Mouse (Mus musculus) left cerebral cortex, postnatal 4 days (tissue): ENCODE measurements around the gene G3bp1. TPM values are rescaled to one million over a fixed set of nuclear protein-coding genes. Genes with fewer than 3 reads are reported as not detected.

ENCODE experiments used
- DNase-seq: peaks from one replicate; pipeline ENCODE4 v3.0.0-alpha.2; 2022
- intact Hi-C: fragments of 180-260 bp; cut with DNase I; formaldehyde crosslinking; loops from one replicate; pipeline ENCODE4 v1.15.1; 2025
- total RNA-seq, 2 experiments: library from RNA; stranded (reverse); gene quantifications; 2 replicates each; pipeline ENCODE4 v1.2.3; 2021

Gene G3bp1
- total RNA-seq, 2 experiments from 2014 or later: 53.1 to 56.4 TPM

DNA sequence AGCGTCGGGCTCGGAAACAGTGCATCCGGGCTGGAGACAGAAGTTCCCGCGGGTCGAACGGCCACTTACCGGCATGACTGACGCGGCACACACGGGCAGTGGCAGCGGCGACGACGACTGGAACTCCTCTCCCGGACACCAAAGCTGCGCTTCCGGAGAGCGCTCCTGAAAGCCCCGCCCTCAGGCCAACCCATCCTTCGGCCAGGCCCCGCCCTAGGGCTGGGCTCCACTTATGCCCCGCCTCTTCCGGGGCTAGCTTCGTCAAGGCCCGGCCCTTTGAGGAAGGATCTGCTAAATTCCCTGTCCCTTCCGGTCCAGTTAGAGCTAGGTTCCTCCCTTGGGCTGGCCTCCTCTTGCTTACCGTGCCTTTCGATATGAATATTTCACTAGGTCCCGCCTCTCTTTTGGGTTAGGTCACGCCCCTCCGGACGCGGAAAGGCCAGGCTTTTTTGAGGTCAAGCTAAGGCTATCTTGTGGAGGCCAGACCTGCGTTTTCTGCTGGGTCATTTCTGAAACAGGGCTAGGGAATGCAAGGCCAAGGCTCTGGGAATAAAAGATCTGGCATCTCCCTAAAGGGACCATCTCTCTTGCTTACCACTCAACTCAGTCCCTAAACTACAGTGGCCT is 8.4 kb upstream of the G3bp1 start, which contains the start of gene Atox1:
Gene Atox1 (minus strand): TSS at position 221 of the 627 bp plus-strand sequence.
- intact Hi-C loops: no loop called here
- peak; percentile 93 for DNase-seq

DNA sequence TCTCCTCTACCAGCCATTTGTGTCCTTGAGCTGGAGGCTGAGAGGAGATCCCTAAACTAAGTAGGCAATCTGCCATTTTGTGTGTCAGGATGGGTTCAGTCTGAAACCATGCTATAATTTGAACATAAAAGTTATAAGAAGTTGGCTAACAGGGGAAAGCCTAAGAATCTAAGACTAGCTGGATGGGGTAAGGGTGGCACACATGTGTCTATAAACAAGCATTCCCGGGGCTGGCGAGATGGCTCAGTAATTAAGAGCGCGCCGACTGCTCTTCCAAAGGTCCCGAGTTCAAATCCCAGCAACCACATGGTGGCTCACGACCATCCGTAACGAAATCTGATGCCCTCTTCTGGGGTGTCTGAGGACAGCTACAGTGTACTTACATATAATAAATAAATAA is 7.3 kb upstream of the G3bp1 start:
- intact Hi-C loops: no loop called here
- DNase-seq: no peak

DNA sequence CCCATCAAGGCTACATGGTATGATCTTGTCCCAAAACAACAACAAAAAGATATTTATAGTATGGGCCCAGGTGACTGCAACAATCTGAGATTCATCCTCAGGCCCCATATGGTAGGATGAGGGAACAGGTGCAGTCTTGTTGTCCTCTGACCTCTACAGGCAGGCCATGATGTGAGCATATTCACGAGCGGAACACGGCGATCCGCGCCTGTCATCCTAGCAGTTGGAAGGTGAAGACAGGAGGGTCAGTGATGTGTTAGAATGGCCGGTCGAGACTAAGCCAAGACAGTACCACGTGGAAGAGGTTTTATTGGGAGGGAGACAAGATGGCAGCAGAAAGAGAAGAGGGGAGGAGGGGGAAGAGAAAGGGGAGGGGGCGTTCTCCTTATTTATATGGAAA is 4.8 kb upstream of the G3bp1 start:
- no peak for DNase-seq
- intact Hi-C loops: no loop called here

DNA sequence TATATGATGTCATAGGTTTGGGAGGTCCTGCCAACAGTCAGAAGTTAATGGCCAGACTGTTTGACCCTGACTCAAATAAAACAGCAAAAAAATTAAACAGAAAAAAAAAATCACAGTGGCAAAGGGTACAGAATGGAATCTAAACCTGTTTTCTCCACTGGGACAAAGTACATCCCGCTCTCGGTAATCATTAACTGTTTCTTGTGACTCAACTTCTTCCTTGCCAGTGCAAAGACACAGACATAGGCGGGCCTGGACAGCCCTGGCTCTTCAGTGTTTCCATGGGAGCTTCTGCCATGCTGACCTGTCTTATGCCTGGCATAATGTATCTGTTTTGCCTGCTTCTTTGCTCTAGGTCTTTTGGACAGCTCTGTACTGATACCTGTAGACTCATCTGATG is 4.3 kb upstream of the G3bp1 start:
- intact Hi-C loops: no loop called here
- no peak for DNase-seq

DNA sequence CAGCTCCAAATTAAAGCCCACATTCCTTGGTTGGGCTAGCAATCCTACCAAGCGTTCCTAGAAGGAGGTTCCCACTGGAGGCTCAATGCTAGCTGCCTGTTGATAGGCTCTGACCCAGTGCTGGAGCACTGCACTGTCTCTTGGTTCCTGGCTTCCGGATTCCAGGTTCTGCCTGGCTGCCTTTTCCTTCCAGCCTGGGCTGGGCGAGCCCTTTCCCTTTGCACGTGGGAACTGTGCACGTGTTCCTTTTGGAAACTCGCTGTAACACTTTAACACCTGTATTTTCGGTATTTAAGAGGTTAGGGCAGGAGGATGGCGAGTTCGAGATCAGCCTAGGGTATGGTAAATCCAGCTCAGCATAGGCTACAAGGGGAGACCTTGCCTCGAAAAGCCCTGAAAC is 1.5 kb upstream of the G3bp1 start:
- intact Hi-C loops: no loop called here
- DNase-seq: no peak

DNA sequence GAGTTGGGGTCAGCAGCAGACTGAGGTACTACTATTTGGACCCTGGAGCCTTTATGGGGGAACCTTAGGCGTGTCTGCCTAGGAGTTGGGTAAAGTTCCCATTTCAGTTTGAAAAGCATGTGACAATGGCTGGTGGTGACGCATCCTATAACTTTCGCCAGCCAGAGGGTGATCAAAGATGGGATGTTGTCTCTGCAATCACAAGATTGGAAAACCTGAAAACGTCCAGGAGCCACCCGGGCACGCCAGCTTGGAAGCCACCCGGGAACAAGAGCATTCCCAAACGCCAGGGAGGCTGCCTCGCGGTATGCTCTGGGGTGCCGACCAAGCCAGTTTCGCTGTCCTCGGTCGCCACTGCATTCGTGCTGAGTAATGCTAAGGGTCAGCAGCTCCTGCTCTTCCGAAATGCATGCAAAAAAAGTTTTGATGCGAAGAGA is 856 bp upstream of the G3bp1 start:
- intact Hi-C loops: no loop called here
- DNase-seq: peak; percentile 38

DNA sequence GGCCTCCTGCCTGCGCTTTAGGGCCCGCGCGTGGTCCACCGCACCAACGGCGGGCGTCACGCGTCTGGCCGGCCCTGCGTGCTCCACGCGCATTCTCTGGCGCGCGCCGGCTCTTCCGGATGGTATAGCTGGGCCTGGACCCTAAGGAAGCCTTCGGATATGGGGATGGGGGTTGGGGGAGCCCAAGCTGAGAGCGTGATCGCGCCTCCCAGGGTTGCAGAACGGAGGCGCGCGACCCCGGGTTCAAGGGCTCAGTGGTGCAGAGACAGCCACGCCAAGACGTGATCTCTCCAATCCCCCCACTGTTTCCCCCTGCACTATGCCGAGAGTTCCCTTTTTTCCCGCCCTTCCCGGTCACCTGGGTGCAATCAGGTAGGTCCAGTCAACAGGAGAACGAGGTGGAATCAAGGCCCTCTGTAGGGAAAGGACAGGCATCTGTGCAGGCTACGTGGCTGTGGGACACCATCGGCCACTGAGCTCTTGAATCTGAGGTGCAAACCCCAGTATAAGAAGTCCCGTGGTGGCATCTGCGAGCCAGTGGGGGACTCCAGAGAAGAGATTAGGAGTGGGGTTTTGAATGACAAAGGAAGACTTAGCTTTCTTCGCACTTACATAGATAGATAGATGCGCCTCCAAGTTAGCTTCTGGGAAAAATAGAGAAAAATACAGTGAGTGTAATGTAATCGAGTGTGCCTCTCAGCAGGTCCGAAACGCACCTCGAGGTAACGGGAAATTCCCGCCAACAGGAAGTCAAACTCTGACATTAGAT is 622 bp downstream of the G3bp1 start:
- peak; percentile 41 for DNase-seq
- intact Hi-C loops: no loop called here

DNA sequence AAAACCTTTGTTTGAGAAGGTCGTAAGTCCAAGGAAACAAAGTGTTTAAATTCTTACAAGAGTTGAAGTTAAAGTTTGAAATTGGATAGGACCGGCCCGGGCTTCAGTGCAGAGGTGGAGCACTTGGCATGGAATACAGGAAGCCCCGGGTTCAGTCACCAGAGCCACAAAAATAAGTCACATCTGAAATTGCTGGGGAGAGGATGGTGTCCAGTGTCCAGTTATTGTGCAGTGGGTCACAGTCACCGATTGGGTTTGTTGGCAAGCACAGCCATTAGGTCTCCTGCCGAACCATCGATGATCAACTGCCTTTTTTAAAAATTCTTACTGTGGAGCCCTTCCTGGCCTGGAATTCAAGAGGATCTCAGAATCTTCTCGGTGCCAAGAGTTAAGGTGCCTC is 1.3 kb downstream of the G3bp1 start:
- no peak for DNase-seq
- intact Hi-C loops: no loop called here

DNA sequence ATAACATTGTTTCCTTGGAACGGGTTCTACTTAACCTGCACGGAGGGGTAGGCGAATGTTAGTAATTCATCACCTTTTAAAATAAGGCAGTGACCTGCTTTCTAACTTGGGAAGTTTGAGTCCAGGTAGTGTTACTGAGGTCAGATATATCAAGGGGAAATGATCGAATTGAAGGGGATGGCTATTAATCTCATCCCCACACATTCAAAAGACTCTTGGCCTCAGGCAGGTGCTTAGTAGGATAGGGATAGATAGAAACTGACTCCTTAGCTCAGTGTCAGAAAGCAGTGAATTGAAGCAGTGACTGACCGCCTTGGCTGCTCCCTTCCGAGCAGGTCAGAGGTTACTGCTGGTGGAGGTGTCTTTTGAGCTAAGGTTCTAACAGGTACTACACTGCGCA is 2.0 kb downstream of the G3bp1 start:
- intact Hi-C loops: no loop called here
- DNase-seq: no peak

DNA sequence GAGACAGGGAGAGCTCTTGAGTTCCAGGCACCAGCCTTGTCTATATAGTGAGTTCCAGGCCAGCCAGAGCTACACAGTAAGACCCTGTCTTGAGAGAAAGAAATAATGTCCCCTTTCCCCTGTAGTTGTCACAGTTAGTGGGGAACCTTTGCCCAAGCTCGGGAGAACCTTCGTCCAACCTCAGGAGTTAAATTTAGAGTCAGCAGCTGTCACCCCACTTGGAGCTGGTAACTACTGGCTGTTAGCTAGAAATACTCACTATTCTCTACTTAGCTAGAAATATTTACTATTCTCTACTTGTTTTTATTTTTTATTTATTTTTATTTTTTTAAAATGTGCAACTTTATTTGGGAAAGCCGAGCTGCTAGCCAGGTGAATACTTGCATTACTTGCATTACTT is 3.7 kb downstream of the G3bp1 start:
- DNase-seq: no peak

DNA sequence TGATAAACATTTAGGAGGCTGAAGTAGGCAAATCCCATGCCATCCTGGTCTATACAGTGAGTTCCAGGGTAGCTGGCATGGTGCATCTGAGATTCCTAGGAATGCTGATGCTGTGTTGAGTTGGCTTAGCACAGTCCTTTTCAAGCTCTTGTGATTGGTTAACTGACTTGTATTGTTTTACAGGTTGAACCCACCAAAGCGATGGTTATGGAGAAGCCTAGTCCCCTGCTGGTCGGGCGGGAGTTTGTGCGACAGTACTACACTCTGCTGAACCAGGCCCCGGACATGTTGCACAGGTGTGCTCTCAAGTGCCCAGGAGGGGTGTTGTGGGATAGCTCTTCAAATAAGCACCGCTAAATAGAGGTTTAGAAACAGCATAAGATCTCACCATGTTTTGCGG is 16.0 kb downstream of the G3bp1 start:
- intact Hi-C loops: no loop called here
- DNase-seq: no peak

More for the DNA sequence above, 3.7 kb downstream of the G3bp1 start:
- intact Hi-C loops: no loop called here

DNA sequence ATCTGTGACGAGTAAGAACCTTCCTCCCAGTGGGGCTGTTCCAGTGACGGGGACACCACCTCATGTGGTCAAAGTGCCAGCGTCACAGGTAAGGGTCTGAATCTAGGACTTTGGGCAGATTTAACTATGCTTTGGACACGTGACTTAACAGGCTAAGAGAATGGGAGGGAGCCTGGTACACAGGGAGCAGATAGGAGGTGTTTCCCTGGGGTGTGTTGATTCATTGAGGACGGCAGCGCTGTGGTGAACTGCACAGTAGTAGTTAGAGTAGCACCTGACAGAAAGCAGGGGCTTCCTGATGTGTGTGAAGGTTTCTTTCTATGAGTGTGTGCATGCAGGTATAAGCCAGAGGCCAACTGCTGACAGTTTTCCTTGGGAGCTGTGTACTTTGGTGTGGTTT is 26.7 kb downstream of the G3bp1 start:
- intact Hi-C loops: no loop called here

DNA sequence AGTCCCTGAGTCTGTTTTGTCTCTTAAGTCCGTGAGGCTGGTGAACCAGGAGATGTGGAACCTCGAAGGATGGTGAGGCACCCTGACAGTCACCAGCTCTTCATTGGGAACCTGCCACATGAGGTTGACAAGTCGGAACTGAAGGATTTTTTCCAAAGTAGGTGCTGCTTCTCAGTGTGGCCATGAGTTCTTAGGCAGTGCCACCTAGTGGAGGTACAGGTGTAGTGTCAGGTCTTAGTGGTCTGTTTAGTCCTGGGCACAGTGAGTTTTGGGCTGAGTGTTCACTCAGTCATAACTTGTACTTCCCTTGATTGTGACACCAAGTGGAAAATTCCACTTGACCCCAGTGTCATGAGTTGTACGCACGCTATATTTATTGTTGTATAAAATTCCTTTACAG is 28.4 kb downstream of the G3bp1 start:
- DNase-seq: peak; percentile 23
- intact Hi-C loops: no loop called here

More for the DNA sequence above, 26.7 kb downstream of the G3bp1 start:
- no peak for DNase-seq

DNA sequence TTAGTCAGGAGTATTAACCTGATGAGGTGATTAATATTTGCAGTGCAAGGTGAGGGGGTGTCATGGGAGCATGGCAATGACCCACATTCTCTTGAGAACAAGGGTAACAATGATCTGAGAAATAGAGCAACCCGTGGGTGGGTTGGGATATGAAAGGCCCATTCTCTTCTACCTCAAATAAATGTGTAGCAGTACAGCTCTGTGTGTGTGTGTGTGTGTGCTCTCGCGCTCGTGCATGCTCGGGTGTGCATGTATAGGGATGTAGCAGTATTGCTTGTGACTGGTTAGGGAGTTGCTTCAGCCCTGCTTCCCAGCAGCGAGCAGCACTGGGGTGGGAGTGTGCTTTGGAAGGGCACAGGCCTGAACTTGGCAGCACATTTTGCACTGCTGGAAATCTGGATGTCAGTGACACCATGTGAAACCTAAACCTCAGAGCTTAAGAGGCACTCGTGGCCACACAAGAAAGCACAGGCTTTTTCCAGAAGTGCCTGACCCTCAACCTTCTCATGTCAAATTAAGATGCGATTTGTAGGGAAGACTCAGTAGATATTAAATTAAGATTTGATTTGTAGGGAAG is 32.6 kb downstream of the G3bp1 start:
- DNase-seq: no peak
- intact Hi-C loops: no loop called here

DNA sequence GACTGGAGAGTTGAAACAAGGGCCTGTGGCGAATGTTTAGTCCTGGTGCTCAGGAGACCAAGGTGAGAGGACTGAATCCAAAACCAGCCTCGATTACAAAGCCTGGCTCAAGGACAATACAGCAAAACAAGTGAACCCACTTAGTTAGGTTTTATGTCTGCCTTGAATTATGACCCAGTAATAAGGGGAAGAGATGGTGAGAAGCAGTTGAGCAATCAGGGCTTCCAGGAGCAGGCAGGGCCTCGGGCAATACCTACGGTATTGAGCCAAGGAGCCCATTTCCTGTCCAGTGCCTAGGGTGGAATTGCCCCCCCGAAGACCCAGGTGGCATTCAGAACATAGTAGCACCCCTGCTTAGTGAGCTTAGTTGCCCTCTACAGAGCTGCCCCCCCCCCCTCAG is 33.4 kb downstream of the G3bp1 start:
- intact Hi-C loops: no loop called here

DNA sequence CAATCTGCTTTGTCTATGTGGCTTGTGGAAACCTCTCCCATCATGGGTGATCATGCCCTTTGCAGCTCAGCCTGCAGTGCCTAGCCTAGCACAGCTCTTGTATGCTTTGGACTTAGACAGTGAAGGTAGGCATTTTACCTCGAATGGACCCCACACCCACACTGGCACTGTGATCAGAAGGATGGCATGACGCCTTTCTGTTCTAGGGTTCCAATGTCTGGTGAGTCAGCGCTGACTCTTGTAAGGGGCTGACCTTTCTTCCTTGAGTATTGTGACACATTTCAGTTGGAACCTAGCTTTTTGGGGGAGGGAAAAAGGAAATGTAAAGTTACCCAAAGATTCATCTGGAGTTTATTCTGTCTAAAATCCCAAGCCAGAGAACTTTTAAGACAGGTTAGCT is 36.0 kb downstream of the G3bp1 start:
- intact Hi-C loops: no loop called here
- DNase-seq: no peak

More for the DNA sequence above, 33.4 kb downstream of the G3bp1 start:
- no peak for DNase-seq

DNA sequence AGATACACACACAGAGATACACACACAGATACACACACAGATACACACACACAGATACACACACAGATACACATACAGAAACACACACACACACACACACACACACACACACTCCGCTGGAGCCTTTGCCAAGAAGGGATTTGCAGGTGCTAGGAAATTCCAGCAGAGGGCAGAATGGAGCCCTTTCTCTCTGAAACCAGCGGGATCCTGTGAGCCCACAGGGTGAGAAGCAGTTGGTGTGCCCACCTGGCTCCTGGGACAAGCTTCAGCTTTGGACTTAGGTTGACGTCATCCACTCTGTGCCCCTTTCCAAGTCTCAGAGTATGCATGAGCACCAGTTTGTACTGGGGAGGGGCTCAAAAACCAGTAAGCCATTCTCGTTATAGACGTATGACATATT is 41.9 kb downstream of the G3bp1 start:
- no peak for DNase-seq
- intact Hi-C loops: no loop called here

DNA sequence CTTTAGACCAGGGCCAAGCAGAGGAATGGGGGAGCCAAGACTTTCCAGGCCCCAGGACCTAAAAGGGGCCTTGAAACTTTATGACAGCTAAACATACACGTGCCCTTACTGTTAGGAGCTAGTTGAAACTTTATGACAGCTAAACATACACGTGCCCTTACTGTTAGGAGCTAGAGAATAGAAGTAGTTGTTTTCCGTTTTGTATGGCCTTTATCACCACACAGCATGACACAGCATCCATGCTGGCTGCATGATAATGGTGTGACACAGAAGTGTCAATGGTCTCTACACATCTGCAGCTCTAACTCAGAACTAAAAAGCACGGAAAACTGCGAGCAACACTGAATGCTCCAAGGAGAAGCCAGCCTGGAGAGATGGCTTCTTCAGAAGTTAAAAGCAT is 48.2 kb downstream of the G3bp1 start:
- no peak for DNase-seq
- intact Hi-C loops: loop anchor here (5.0 kb wide), 1 partner anchor 590 kb away; no protein-coding TSS in a partner anchor

DNA sequence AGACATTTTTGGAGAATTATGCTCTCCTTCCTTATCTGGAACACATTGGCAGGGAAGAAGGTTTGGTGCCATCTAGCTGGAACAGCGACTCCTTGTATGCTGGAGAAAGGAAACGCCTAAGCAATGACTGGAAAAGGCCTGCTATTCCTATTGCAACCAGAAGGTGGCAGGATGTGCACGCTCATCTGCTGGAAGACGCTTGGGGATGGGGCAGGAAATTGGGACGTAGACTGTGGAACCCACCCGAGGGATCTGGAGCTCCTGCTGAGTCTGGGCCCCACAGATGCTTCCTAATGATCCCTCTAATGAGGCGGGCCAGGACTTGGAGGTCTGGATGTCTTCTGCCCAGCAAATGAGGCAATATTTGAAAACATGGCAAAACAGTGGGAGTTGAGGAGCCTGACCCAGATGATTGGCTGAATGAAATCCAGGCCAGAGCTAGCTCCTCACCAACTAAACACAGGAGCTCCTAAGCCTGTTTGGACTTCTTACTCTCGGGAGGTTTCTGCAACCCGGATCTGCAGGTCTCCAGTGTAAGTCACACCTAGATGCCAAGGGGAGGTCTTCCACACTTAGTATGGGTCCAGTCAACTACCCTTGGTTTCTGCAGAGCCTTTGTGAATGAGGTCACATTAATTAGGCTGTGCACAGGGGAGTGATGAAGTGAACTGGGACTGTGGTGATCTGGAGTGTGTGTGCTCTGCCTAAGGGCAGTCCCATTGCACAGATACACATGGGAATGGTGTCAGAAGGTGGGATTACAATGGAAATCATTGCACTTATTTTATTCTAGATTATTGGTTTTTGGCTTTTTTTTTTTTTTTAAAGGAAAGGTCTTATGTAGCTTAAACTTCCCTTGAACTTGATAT is 49.6 kb downstream of the G3bp1 start:
- intact Hi-C loops: loop anchor here (5.0 kb wide), 1 partner anchor 588 kb away; no protein-coding TSS in a partner anchor
- DNase-seq: peak; percentile 77

DNA sequence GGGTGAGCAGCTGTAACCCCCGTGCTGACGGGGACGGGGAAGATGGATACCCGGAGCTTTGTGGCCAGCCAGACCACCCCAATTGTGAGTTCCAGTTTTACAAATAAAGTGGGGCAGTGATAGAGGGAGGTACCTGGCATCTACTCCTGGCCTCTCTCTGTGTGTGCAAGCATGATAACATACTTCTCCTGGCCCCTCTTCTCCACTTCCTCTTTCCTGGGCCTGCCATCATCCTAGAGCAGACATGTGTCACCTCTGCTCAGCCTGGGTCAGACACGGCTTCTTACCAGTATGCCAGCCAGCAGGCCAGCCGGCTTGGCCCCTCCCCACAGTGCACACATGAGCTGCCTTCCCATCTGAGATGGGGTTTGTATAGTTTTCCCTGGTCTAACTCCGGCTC is 61.3 kb downstream of the G3bp1 start:
- no peak for DNase-seq
- intact Hi-C loops: loop anchor here (10.0 kb wide), 1 partner anchor 264 kb away; no protein-coding TSS in a partner anchor

DNA sequence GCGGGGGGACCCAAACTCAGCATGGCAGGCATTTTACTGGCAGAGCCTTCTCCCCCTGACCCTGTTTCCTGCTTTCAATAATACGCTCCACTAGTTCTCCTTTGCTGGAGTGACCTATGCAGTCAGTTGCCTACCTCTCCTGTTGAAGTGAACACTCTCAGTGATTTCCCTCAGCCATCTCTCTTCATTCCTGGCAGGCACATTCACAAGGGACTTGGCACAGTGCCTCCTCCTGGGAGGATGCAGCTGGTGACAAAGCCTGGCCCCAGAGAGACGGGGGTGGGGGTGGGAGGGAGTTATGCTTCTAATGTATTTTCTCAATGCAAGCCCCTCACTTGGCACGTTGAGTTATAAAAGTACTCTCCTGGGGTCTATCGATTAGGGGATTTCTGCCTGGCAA is 63.9 kb downstream of the G3bp1 start:
- peak; percentile 87 for DNase-seq
- intact Hi-C loops: loop anchor here (10.0 kb wide), 1 partner anchor 261 kb away; no protein-coding TSS in a partner anchor
